Mouse (Mus musculus) c-Kit-positive CD71-positive TER-119-positive erythroid progenitor cells, embryonic 14.5 days (primary cell): Measurements from ENCODE around the gene Cks2.
"Not testable (repeated sequence)": the region's sequence is repeated elsewhere in the genome, so short reads cannot be mapped to it uniquely, and the experiment has no call there.

Experiments
- DNase-seq: peaks from one replicate; pipeline ENCODE4 v3.0.0-alpha.2; 2013; ENCODE audit warnings: low spot score

Gene Cks2

GRCm38 (mm10) chr13:51644829-51645789 lies at the start of gene Cks2:
TSS of gene Cks2 (plus strand) at chr13:51645232.
- DNase-seq, result peak; percentile 98

- no peak for DNase-seq
Observed at GRCm38 (mm10) chr13:51595404-51595803, 49.6 kb upstream of the Cks2 start.

GRCm38 (mm10) chr13:51598063-51598462 lies 47.0 kb upstream of the Cks2 start:
- DNase-seq, result no peak

- no peak for DNase-seq
Observed at GRCm38 (mm10) chr13:51600169-51600568, 44.9 kb upstream of the Cks2 start.

- DNase-seq, result no peak
Observed at GRCm38 (mm10) chr13:51602764-51603163, 42.3 kb upstream of the Cks2 start.

GRCm38 (mm10) chr13:51603221-51603893 lies 41.7 kb upstream of the Cks2 start:
- no peak for DNase-seq

- DNase-seq, result no peak
Observed at GRCm38 (mm10) chr13:51603894-51604244, 41.2 kb upstream of the Cks2 start.

- no peak for DNase-seq
Observed at GRCm38 (mm10) chr13:51609231-51609630, 35.8 kb upstream of the Cks2 start.

- DNase-seq, result no peak
Observed at GRCm38 (mm10) chr13:51611060-51611459, 34.0 kb upstream of the Cks2 start.

- no peak for DNase-seq
Observed at GRCm38 (mm10) chr13:51611500-51611899, 33.5 kb upstream of the Cks2 start.

GRCm38 (mm10) chr13:51615815-51616214 lies 29.2 kb upstream of the Cks2 start:
- no peak for DNase-seq

GRCm38 (mm10) chr13:51616417-51617044 lies 28.5 kb upstream of the Cks2 start:
- no peak for DNase-seq

GRCm38 (mm10) chr13:51617306-51617705 lies 27.7 kb upstream of the Cks2 start:
- DNase-seq, result no peak

- DNase-seq, result peak; percentile 53
Observed at GRCm38 (mm10) chr13:51617861-51618260, 27.2 kb upstream of the Cks2 start.

- no peak for DNase-seq
Observed at GRCm38 (mm10) chr13:51618602-51619001, 26.4 kb upstream of the Cks2 start.

GRCm38 (mm10) chr13:51622626-51623025 lies 22.4 kb upstream of the Cks2 start:
- no peak for DNase-seq

- no peak for DNase-seq
Observed at GRCm38 (mm10) chr13:51623678-51624077, 21.4 kb upstream of the Cks2 start.

- DNase-seq, result no peak
Observed at GRCm38 (mm10) chr13:51628273-51628848, 16.7 kb upstream of the Cks2 start.

GRCm38 (mm10) chr13:51631354-51631992 lies 13.6 kb upstream of the Cks2 start:
- no peak for DNase-seq

GRCm38 (mm10) chr13:51632560-51633218 lies 12.3 kb upstream of the Cks2 start:
- no peak for DNase-seq

GRCm38 (mm10) chr13:51635384-51635783 lies 9.6 kb upstream of the Cks2 start:
- DNase-seq, result not testable (repeated sequence)
